Mouse (Mus musculus): ENCODE data around the gene Tcirg1.

The Tcirg1 gene

DNA sequence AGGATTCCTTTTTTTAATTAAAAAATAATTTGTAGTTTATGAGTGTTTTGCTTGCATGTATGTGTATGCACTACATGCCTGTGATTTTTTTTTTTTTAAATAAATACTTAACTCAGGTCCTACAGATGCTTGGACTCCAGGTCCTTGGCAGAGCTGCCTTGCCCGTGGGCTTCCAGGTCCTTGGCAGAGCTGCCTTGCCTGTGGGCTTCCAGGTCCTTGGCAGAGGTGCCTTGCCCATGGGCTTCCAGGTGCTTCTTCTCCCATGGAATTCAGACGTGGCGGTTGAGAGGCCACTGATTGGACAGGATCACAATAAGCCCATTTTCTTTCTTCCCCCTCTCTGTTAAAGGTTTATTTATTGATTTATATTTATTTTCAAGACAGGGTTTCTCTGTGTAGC lies 49.7 kb downstream of the Tcirg1 start:
- in situ Hi-C loops (cut with MboI; ENCODE audit: unreplicated experiment in 2 of 2) = no loop called here

DNA sequence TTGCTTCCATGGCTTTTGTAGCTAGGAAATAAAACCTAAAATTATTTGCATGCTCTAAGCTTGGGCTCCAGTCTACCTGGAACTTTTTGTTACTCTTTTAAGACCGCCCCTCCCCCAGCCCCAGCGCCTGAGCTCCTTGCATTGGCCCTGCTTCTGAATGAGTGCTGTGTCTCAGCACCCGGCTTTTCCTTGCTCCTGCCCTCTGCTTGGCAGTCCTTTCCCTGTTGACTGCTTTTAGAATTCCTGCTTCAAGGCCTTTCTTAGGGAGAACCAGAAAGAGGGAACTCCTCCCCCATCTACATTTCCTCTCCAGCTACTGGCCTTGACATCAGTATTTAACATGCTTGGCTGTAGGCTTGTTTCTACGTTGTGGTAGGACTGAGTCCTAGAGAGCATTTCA lies 51.3 kb downstream of the Tcirg1 start:
- in situ Hi-C loops (cut with MboI; ENCODE audit: unreplicated experiment in 2 of 2) = no loop called here

DNA sequence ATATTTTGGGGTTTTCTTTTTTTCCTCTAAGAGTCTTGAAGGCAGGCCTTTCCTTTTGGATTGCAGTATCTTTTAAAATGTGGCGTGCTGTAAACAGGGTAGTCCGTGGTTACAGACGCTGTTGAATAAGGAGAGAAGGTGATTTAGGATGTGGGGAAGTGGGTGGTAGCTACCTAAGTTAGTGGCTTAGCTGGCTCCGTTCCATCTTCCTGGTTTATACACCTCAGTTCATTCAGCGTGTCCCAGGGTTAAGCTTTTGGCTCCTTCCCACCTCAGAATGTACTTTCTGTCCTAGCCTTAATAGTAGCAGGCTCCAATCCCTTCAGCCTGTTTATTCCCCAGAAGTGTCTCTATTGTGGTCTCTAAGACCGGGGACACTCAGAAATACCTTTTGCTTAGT lies 51.8 kb downstream of the Tcirg1 start:
- in situ Hi-C loops (cut with MboI; ENCODE audit: unreplicated experiment in 2 of 2) = no loop called here

DNA sequence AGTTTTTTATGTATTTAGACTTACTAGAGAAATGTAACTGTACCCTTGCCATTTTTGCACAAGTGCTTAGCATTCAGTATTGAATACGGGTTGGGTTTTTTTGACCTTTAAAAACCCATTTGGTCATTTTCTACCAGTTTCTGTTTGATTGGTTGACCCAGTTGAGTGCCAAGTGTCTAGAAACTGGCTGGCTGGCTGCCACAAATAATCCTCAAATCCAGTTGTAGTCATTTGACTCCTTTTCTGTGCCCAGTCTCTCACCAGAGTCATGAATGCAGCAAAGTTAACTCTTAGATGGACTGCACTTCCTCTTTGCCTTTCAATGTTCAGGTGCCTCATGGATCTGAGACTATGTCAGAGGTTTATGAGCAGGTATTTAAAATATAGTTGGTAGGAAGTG lies 53.0 kb downstream of the Tcirg1 start:
- in situ Hi-C loops (cut with MboI; ENCODE audit: unreplicated experiment in 2 of 2) = no loop called here

DNA sequence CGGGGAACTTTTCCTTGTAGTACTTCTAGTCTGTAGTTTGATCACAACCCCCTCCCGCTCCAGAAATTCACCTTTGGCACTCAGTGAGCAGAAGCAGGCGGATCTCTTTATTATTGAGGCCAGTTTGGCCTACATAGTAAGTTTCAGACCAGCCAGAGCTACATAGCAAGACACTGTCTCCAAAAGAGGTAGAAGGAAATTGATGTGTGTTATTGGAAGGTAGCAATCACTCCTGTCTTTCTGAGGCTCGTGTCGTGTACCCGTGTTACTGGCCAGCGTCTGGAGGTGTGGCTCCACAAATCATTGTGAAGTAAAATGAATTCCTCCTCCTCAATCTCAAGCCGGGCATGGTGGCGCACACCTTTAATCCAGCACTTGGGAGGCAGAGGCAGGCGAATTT lies 53.8 kb downstream of the Tcirg1 start:
- in situ Hi-C loops (cut with MboI; ENCODE audit: unreplicated experiment in 2 of 2) = no loop called here

DNA sequence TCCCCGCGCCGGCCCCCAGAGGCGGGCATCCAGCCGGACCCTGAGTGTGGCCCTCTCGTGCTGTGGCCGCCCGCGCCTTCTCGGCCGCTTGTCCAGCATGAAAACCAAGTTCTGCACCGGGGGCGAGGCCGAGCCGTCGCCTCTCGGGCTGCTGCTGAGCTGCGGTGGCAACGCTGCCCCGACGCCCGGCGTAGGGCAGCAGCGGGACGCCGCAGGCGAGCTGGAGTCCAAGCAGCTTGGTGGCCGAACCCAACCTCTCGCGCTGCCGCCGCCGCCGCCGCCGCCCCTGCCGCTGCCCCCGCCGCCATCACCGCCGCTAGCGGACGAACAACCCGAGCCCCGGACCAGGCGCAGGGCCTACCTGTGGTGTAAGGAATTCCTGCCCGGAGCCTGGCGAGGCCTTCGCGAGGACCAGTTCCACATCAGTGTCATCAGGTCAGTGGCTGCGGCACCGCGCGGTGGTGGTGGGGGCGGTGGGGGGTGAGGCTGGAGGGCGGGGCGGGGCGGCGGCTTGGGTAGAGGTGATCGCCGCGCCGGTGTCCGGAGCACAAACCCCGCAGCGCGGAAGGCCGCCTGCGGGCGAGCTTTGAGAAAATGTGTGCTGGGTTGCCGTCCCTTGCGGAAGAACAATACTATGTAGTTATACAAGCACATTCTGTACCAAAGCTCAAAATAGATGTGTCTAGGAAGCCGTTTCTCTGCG lies 54.8 kb downstream of the Tcirg1 start:
- in situ Hi-C loops (cut with MboI; ENCODE audit: unreplicated experiment in 2 of 2) = no loop called here

DNA sequence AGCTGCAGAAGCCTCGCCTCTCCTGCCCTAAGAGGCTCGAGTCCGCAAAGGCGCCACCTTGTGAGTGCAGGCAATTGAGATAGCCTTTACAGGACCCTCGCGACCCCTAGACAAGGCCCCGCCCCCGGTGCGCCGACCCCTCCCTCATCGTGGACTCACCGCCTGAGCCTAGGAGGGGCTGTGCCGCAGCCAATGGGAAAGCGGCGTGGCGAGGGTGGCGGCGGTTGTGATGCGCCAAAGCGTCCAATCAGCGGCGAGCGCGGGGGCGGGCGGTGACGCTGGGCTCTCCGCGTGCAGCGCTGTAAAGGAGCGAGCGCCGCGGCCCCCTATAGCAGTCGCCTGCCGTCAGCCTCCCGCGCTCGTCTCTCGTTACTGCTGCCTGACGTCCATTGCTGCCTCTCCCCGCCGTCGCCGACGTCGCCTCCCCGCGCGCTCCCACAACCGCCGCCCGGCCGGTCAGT lies 55.4 kb downstream of the Tcirg1 start, which contains the start of gene Chka:
Gene Chka (plus strand): TSS at position 272 of the 461 bp plus-strand sequence.
- in situ Hi-C loops (cut with MboI; ENCODE audit: unreplicated experiment in 2 of 2) = no loop called here

DNA sequence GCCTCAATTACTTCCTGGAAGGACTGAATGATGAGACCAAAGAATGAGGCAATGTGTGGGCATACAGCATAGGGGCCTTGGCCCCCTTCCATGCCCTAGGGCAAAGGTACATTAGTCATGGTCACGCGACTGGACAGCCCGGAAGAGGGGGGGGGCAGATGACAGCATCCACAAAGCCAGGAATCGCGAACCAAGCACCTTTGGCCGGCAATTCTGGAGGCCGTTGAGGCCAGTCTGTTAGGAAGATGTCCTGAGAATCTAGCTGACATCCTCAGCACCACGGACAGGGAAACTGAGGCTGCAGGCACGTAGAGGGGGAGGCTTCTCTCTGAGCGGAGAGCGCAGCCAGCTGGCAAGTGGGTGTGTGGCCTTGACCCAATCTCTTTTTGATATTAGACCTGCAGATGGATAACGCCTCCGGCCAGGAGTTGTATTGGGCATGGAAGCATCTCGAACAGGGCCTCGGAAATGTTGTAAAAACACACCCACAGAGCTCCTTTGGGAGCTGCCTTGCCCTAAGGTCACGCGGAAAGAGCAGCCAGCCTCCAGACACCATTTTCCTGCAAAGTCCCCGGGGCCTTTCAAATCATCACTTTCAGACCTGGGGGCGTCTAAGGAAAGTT lies 56.0 kb downstream of the Tcirg1 start:
- in situ Hi-C loops (cut with MboI; ENCODE audit: unreplicated experiment in 2 of 2) = no loop called here

DNA sequence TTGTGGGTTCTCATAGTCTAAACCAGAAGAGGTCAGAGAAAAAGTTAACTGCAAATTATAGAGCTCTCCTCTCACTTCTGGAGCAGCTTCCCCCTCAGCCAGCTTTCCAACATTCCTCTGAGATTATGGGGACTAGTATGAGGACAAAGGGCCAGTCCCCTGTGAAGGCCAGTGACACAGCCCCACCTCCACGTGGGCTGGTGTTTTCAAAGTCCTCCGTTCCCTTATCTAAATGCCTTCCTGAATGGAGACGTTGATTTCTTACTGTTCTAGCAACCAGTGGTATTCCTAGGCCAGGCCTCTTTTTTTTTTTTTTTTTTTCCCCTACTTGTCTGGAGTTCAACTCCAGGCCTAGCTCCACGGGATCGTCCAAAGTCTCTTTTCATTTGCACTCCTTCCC lies 56.9 kb downstream of the Tcirg1 start:
- in situ Hi-C loops (cut with MboI; ENCODE audit: unreplicated experiment in 2 of 2) = no loop called here

DNA sequence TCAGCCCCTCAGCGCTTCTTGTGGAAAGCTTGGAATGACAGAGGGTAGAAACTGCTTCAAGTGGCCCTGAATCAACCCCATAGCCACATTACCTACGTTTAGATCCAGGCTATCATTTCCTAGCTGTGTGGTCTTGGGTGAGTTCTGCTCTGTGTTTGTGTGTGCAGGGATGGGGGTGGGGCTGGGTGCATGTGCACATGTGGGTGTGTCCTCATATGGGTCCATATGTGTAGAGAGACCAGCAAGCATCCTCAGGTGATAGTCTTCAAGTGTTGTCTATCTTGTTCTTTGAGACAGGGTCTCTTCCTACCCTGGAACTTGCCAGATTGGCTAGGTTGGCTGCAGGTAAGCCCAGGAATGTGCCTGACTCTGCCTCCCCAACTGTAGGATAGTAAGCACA lies 57.7 kb downstream of the Tcirg1 start:
- in situ Hi-C loops (cut with MboI; ENCODE audit: unreplicated experiment in 2 of 2) = no loop called here

DNA sequence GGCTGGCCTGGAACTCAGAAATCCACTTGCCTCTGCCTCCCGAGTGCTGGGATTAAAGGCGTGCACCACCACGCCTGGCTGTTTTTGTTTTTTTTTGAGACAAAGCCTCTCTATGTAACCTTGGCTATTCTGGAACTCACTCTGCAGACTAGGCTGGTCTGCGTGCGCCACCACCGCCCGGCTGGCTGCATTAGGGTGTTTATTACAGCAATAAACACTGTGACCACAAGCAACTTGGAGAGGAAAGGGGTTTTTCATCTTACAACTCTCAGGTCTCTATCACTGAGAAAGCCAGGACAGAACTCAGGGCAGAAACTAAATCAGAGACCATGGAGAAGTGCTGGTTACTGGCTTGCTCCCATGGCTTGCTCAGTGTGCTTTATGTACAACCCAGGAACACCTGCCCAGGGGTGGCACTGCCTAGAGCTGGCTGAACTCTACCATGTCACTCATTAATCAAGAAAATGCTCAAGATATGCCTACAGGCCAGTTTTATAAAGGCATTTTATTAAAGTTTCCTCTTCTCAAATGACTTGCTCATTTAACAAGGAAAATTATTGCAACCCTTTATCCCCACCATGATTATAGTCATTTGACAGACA lies 58.6 kb downstream of the Tcirg1 start:
- in situ Hi-C loops (cut with MboI; ENCODE audit: unreplicated experiment in 2 of 2) = no loop called here

DNA sequence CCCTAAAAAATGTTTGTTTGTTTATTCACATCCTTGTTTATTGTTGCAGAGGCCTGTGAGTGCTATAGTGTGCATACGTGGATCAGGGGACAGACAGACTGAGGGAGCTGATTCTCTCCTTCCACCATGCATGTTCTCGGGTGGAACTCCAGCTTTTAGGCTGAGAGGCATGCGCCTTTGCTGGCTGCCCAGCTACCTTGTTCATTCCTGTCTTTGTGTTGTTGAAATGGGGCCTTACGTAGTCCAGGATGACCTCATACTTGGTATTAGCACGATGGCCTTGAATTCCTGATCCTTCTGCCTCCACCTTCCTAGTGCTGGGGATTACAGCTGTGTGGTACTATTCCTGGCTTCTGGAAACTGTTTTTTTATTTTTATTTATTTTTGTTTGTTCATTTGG lies 59.2 kb downstream of the Tcirg1 start:
- in situ Hi-C loops (cut with MboI; ENCODE audit: unreplicated experiment in 2 of 2) = no loop called here

DNA sequence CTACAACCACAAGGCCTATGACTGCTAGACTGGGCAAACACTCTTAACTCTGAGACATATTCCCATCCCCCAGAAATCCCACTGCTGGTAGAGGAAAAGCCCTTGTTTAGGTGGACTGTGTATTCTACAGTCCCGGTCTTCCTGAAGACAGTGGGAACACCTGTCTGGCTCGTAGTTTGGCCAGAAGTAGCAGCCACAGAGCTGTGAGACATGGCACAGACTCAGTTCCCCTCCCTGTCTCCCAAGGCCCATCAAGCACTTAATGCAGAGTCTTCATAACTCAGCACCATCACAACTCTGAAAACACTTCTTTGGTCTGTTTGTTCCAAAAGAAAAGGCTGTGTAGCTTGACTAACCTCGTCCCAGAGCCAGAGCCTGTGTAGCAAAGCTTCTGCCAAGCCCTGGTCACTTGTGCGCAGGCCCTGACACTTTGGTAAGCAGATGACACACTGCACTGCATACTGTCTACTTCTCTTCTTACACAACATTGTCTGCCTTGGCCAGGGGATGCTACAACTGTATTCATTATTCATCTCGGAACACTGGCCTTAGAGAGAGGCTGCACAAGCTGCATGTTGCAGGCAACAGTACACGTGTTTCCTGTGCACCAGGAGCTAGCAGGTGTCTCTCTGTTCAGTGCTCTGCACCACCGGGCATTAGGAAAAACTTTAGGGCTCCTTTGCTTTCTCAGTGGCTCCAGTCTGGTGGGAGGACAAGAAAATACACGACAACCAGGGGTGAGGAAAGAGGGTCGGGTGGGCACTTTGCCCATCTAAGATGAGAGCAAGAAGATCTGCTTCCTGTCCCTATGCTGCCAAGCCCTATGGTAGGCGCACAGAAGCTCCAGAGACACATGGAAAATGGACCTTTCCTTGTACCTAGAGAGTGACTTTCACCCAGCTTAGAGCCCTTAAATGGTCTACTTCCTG lies 60.0 kb downstream of the Tcirg1 start:
- in situ Hi-C loops (cut with MboI; ENCODE audit: unreplicated experiment in 2 of 2) = no loop called here
